Mouse (Mus musculus): Measurements from ENCODE around the gene Lpxn.

DNA sequence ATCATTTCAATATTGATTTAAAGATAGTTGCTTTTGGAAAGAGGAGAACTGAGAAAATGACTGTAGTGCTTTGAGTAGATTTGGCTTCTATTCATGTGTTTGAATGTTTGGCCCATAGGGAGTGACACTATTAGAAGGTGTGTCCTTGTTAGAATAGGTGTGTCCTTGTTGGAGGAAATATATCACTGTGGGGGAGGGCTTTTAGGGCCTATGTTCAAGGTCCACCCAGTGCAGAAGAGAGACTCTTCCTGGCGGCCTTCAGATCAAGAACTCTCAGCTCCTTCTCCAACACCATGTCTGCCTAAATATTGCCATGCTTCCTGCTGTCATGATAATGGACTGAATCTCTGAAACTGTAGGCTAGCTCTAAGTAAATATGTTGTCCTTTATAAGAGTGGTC is 8.2 kb downstream of the Lpxn start:
- no peak for TF ChIP-seq CTCF (IDR thresholded peaks at IDR 0.05; ENCODE audit: borderline replicate concordance, insufficient read depth, low read length)
- TF ChIP-seq POLR2A (IDR thresholded peaks at IDR 0.05; ENCODE audit: low read depth, low read length): no peak

All from embryonic fibroblast, embryonic 13.5 days (primary cell).